Mouse (Mus musculus) lung, adult 18-20 months (tissue): ENCODE data around the gene Sys1.
A peak's percentile ranks its signal among the peaks of the same experiment; 100 is the strongest.

ENCODE experiments used
- DNase-seq, 2 experiments: peaks; one replicate each; pipeline ENCODE4 v3.0.0; 2022; ENCODE audit warnings: mixed read lengths in 2 of 2

Gene Sys1

GRCm38 (mm10) chr2:164435216-164436090 lies 21.3 kb upstream of the Sys1 start:
- peak; percentile 53 to 79 for DNase-seq

DNA sequence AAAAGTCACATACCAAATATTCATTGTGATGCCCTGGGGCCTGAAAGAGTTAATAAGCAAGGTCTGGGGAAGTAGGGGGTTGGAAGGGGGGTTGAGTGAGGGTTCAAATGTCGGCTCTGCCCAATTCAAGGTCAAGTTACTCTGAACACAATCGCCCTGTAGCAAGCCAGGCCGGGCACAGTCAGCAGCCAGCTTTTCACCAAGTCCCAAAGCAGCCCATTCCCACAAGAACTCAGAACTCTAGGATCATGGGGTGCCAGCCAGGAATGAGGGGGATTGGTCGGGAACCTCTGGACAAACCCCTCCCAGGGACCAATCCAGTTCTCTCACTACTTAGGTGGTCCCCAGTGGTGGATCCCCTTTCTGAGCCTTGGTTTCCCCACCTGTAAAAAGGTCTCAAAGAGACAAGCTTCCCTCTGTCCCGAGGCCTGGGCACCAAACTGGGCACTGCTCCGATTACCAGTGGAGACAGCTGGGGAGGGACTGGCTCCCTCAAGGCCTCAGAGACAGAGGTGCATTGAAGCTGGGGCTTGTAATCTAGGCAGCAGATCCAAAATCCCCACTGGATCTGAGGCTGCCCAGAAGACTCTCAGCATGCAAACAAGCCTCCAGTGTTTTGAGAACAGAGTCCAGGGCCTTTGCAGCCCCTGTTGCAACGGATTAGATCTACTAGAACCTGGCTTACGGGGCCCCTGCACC lies 20.4 kb upstream of the Sys1 start:
- no peak for DNase-seq

DNA sequence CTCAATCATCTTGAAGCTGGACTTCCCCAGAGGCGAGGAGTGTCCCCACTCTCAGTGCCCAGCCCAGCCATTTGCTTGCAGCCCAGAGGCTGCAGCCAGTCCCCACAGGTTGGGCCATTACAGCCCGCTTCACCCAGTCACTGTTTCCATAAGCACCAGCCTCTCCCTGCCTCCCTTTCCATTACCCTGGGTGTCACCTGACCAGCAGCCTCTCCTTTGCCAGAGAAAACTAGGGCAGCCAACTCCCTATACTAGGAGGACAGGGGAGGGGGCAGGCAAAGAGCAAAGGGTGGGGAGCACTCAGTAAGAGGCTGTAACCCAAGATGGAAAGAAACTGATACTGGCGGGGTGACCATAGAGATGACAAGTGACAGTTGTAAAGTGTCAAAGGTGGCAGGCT lies 19.8 kb upstream of the Sys1 start:
- DNase-seq, result peak; percentile 75 to 81

DNA sequence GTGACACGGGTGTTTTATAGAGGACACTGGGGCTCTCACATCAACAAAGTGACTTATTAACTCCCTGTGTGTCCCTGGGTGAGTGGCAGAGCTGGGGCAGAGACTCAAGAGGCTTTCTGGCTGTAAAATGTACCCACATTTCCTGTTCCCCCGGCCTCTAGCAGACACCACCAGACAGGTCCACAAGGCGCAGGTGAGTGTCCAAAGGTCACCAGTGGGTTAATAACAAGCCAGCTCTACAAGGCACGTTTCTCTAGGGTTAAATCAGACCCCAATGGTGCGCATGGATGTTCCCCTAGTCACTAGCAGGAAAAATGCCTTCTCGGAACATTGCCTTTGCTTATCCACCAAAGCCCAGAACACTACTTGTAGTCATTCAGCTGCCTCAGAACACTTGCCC lies 19.1 kb upstream of the Sys1 start:
- no peak for DNase-seq

GRCm38 (mm10) chr2:164438257-164438656 lies 18.5 kb upstream of the Sys1 start:
- no peak for DNase-seq

GRCm38 (mm10) chr2:164439001-164439421 lies 17.8 kb upstream of the Sys1 start:
- no peak for DNase-seq

DNA sequence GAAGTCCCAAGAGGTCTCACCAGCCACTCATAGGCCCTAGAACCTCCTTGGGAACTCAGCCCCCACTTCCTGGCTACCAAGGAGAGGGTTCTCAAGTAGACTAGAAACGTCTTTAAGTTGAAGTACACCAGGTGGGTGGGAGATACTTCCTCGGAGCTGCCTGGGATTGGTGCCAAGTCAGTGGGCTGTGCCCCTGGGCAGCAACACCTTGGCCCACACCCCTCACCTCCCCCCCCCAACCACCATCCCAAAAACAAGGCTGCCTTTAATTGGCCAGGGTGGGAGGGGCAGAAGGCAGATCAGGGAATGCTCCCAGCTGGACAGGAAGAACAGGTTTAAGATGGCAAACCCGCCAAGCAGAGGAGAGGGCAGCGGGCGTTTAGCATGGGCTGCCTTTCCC lies 16.4 kb upstream of the Sys1 start:
- peak; percentile 82 to 86 for DNase-seq

- DNase-seq, result peak; percentile 59 to 69
These were observed 15.6 kb upstream of the Sys1 start for GRCm38 (mm10) chr2:164441155-164441554.

DNA sequence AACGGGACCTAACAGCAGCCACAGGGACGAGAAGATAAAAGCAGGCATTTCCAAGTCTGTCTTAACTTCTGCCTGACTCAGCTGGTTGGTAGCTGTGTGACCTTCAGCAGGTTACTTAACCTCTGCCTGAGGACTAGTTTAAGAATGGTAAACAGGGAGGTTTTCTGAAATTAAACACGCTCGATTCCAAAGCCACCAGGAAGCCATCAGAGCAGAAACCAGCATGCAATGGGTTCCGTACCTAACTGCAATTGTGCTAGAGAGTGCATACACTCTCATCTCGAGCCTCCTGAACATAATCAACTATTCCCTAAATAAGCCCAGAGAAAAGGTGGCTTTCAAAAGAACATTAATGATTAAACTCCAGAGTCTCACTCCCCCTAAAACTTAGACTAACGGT lies 15.0 kb upstream of the Sys1 start:
- no peak for DNase-seq

DNA sequence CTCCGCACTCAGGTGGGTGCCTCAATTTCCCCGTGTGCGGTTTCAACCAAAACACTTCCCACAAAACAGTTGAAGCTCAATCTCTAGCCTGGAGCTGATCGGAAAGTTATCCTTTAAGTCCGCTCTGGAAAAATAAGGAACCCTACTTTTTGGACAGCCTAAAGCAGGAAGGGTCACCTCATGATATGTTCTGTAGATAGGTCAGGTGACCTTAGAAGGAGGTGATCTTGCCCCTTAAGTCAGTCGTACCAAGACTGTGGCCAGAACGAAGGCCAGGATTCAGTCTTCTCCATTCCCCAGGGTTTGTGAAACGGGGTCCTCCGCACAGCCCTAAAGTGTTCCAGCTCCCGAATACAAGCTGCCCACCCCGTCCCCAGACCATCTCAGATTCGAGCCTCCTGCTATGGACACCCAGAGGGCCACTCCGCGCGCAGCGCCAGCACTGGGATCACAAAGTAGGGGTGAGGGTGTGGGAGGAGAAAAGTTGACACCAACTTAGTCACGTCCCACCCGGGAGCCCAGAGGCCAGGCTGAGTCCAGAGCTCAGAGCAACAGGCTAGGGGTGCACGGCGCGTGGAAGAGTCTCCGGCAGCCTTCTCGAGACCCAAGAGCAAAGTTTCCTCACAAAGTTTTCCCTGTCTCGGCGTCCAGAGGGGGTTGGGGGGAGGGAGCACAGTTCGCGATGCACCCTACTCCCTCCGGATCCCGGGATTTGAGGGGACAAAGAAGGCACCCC lies 14.3 kb upstream of the Sys1 start:
- peak; percentile 58 to 74 for DNase-seq

- DNase-seq, result peak; percentile 92 to 95
These were observed 13.7 kb upstream of the Sys1 start for GRCm38 (mm10) chr2:164443051-164443437.

DNA sequence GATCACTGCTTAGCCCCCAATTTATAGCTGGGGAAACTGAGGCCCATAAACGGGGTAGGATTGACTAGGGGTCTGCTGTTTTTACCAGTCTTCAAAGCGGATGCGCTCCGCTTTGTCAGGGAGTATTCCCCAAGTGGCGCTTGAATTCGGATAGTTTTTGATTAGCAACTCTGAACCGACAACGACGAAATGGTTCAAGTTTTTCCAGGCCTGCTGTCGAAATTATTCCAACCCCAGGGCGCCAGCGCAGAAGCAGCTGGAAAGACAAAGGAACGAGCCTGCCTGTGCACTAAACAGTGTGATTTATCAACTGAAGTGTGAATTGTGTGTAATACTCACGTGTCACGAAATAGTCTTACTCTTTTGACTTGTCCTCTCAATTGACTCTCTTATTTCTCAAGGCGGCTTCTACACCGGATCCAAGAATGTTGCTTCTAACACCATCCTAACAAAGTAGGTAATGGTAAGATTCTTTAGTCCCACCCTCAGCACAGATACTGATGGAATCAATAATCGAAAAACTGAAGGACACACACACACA lies 13.2 kb upstream of the Sys1 start, which contains the start of gene Sdc4:
Gene Sdc4 (minus strand): TSS at position 428 of the 541 bp plus-strand sequence.
- peak in 1 of 2 experiments; percentile 41 for DNase-seq

DNA sequence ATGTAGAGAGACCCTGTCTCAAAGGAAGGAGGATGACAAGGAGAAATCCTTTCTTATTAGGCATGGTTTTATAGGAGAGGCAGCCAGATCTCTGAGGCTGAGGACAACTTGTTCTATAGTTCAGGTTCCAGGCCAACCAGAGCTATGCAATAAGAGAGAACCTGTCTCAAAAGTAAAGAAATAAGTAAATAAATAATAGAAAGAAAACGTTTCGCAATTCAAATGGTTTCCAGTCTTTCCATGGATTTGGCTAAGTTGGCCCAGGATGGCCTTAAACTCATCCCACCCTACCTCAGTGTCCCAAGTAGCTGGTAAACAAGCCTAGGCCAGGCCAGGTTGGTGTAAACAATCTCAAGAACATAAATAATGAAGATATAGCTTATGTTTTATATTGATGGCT lies 12.1 kb upstream of the Sys1 start:
- no peak for DNase-seq

- DNase-seq, result no peak
These were observed 11.2 kb upstream of the Sys1 start for GRCm38 (mm10) chr2:164445399-164446085.

DNA sequence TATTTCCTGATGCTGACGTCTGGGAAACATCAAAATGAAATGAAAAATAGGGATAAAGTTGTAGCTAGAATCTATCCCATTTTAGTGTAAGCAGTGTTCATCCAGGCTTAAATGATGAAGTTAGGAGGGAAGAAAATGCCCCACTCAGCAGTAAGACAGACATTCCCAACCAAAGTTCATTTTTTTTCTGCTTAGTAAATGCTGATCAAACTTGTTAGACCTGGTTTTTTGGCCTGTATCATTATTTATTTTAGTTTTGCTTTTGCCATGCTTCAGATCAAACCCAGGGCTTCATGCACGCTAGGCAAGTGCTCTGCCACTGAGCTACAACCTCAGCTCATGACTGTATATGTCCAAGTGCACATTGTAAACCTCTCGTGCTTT lies 10.7 kb upstream of the Sys1 start:
- no peak for DNase-seq

GRCm38 (mm10) chr2:164448140-164448539 lies 8.6 kb upstream of the Sys1 start:
- no peak for DNase-seq

DNA sequence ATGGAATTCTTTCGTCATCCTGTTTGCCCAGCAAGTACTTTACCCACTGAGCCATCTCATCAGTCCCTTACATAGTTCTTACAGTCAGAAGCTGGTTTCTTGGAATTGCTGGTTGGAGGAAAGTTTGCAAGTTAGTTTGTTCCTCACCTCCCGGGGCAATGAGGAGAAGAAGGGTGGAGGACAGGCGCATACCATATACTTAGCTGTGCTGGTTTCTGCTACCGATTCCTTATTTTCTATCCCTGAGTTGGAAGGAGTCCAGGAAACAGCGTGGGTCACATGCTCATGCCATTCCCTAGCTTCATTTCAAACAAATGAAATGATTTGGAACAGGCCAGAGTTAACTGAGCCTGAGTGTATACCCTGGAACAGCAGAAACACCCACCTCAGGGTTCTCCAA lies 7.8 kb upstream of the Sys1 start:
- DNase-seq, result no peak

- peak in 1 of 2 experiments; percentile 66 for DNase-seq
These were observed 7.3 kb upstream of the Sys1 start for GRCm38 (mm10) chr2:164449341-164450042.

DNA sequence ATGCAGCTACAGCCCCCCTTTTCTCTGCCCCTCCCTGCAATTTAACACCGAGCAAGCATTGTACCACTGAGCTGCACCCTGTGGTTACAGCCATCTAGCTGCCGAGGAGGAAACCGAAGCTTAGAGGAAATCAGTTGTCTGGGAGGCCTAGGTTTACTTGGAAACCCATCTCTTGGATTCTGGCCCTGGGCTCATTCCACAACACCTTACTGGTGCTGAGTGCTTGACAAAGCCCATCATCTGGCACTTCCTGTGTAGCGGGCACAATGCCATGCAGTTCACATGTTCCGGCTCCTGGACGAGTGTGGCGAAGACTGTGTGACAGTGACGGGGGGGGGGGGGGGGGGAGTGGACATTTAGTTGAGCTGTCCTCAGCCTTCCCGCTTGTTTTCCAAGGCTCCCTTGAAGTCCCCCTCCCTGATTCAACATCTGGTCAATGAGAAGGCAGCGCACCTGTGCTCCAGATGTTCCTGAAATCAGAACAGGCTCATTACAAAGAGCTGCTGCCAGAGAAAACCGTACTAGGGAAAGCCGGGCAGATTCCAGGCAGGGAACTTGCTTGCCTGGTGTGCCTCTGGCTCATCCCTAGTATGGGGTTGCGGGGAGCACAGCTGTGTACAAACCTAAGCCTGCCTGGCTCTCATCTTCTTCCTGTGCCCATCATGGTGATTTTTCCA lies 4.6 kb upstream of the Sys1 start:
- peak in 1 of 2 experiments; percentile 68 for DNase-seq

GRCm38 (mm10) chr2:164453047-164453757 lies 3.6 kb upstream of the Sys1 start:
- DNase-seq, result peak in 1 of 2 experiments; percentile 60
